Mouse (Mus musculus): ENCODE results near the gene Adora1.

Gene Adora1

DNA sequence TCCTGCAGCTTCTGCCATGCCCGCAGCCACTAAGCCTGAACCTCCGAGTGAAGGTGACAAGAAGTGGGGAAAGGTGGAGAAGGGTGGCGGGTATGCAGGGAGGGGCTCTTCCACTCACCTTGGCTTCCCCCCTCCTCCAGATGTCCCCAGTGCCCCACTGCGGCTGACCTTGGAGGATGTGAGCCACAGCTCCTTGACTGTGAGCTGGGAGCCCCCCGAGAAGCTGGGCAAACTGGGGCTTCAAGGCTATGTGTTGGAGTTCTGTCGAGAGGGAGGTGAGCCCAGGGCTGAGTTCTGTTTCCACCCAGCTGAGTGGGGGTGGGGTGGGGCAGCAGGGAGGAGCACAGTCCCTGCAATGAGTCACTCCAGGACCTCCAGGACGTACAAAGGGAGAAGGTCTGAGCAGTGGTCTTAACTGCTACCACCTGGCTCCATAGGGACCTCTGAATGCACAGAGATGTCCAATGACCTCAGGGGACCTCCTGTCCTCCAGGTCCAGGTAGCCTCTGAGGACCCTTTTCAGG lies 41.5 kb downstream of the Adora1 start:
- no peak for DNase-seq (ENCODE audit: low spot score)

DNA sequence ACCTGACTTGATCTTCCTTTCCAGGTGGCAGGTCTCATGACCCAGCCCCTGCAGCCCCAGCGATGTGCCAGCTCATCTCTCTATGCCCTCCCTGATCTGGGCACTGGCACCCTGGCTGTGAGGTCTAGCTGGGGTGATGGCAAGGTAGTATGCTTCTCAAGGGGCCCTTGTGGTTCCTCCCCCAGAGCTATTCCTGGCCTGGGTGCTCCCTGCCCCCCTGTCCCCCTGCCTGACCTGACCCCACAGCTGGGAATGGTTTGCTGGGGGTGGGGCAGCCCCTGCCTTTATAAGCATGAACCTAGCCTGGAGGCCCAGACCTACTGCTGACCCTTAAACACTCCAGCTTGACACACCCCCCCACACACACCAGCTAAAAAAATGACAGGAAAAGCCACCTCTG lies 42.1 kb downstream of the Adora1 start, which contains the start of gene Mybph:
TSS of gene Mybph (plus strand) at position 323 of the 400 bp plus-strand sequence.
- DNase-seq (ENCODE audit: low spot score): no peak

DNA sequence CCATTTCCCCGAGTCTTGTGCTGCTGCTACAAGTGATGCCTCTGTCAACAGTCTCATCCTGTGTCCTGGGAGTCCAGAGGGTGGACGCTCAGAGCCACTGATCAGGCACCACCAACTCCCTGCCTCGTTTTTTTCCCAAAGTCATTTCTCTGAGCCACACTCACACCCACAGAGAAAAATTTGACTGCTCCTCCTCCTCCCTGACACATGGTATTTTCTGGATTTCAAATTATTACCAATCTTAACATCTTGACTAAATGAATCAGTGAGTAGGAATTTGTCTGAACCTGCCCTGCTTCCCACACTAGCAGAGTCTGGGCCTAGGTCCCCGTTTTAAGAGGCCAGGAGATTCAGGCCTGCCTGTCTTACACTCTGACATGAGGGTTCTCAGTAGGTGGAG lies 43.2 kb downstream of the Adora1 start:
- no peak for DNase-seq (ENCODE audit: low spot score)

DNA sequence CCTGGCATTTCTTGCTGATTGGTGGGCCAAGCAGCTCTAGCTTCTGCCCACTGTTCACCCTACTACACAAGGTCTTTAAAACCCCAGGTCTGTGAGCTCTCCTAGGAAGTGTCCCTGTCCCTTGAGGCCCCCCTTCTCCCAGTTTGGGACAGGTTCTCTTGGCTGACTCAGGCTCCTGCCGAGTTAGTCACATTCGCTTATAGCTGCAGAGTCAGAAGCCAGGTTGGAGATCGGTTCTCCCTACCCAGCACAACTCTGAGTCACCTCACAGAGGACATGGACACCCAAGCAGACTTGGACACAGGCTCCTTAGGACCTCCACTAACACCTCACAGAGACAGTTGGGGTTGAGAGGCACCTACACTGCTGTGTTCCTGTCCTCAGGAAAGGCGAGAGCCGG lies 44.0 kb downstream of the Adora1 start:
- no peak for DNase-seq (ENCODE audit: low spot score)

DNA sequence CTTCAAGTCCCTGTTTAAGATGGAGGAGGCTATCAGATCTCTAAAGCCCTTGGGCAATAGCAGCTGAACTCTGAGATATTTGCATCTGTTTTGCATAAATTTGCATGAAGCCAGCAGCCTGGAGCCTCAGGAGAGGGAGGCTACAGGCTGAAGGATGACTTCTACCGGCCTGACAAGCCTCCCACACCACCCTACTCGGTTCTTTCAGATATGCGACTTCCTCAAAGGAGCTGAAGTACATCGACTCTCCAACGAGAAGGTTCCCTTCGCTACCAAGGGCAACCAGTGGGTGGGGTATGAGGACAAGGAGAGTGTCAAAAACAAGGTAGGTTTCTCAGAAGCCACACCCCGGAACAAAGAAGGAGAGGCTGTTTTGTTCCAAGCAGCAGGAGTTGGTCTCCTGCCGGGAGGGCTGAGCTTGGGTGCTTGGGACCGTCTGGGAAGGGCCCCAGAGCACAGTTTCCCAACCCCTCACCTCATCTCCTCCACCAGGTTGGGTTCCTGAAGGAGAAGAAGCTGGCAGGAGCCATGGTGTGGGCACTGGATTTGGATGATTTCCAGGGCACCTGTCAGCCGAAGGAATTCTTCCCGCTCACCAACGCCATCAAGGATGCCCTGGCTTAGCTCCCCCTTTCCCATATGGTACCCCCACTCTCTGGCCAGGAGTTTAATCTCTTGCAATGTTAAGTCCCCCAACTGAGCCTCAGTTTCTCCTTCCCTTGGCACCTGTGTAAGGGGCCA lies 46.1 kb downstream of the Adora1 start:
- no peak for DNase-seq (ENCODE audit: low spot score)

DNA sequence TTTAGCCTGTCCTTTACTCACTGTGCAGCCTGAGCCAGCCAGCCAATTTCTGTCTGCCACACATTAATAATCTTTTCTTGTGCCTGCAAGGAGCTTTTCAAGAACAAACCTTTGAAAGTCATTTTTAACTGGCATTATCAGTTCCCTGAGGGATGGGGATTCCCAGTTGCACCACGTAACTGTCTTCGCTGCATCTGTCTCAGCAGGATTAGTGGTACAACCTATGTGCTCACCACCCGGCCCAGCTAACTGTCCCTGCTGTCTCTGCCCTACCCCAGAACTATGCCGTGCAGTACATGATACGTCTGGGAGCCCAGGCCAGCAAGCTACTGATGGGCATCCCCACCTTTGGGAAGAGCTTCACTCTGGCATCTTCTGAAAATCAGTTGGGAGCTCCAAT lies 47.0 kb downstream of the Adora1 start:
- no peak for DNase-seq (ENCODE audit: low spot score)

DNA sequence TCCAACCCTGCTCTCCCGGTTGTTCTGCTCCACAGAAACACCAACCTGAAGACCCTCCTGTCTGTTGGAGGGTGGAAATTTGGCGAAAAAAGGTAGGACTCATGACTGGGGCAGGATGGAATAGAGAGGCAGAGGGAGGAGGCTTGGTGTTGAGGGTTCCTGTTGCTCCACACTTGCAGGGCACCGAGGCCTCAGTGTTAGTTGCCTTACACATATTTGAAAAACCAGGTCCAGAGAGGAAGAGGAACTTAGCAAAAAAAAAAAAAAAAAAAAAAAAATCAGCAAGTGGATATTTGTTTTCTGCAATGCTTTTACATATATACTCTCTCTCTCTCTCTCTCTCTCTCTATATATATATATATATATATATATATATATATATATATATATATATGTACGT lies 51.1 kb downstream of the Adora1 start:
- DNase-seq (ENCODE audit: low spot score): no peak

DNA sequence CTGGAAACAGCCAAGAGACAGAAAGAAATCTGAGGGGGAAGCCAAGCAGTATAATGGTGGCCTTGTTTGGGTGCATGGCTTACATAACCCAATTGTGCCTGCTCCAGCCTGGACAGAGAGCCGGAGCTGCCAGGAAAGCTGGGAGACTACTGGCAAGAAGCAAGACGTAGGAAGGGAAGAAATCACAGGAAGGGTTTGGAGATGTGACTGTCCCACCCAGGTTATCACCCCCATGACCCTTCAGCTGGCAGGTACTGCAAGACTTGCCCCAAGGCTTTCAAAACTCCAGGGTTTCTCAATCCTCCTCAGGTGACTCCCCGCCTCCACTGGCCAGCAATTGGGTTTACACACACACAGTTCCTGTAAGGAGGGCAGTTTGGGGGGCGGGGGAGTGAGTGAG lies 53.2 kb downstream of the Adora1 start, which contains the start of gene Chil1:
TSS of gene Chil1 (plus strand) at position 152 of the 400 bp plus-strand sequence.
- DNase-seq (ENCODE audit: low spot score): no peak

DNA sequence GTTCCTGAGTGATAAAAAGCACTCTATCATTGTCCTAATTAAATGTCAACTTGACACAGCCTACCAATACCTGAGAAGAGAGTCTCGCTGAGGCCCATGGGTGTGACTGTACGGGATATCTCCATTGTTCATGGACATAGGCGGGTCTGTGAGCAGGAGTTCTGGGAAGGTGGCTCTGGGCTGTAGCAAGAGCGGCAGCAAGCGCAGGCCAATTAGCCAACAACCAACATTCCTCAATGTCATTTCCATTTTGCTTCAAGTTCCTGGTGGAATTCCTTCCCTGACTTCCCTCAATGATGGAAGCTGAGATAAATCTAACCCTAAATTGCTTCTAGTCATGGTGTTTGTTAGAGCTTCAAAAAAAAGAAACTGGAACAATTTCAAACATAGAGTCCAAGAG lies 57.3 kb downstream of the Adora1 start:
- DNase-seq (ENCODE audit: low spot score): no peak

DNA sequence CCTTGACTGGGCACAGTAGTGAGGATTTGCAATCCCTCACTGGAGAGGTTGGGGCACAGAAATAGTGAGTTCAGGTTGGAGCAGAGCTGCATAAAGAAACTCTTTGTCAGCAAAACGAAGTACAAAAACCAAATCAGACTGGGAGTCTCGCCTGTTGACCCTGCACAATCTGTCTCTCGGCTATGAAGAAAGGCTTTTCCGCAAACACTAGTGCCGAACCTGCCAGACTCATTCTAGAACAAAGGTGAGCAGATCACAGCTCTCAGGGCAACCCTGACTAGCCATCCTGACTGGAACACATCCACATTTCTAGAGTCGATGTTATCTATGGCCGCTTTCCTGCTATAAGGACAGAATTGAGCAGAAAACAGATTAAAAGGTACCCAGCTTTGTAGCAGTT lies 62.1 kb downstream of the Adora1 start:
- no peak for DNase-seq (ENCODE audit: low spot score)

DNA sequence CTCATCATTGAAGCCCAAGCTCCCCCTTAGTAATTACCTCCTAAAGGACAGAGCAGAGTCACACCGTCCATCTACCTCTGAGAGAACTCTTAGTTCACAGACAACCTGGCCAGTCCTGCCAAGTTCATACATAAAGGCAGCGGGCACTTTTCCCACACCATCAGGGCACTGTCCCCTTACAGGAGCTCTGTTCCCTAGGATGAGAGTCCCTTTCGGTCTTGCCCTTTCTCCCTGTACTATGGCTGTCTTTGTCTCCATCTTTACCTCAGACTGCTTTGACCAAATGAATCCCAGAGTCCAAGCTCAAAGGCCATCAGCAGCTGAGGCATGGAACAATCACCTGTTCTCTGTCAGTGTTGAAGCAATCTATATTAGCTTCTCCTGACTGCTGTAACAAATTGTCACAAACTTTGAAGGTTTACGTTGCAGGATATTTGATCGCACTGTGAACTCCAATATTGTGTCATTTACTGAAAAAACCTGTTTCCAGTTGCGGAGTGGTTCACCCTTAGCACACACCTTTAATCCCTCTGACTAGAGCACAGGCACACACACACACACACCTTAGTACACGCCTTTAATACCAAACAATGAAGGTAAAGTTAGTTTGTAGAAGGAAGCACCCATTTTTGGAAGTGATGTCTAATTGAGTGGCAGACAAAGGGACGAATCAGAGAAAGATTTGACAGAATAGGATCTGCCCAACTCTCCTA lies 66.1 kb downstream of the Adora1 start:
- DNase-seq (ENCODE audit: low spot score): no peak

DNA sequence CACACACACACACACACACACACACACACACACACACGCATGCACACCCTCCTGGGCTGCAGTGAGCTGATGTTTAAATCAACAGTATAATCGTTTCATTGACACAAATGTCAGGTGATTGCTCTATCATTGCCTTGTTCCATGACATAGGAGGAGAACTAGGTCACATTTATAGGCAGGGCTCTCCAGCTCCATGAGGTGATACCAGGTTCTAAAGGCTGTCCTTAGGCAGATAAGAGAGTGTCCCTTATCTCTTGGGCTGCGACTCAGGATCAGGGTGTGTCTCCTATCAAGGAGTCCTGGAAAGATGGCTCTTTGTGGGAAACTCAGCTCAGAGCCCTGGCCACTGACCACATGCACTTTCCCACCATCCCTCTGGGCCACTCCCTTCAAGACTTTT lies 66.7 kb downstream of the Adora1 start:
- no peak for DNase-seq (ENCODE audit: low spot score)

DNA sequence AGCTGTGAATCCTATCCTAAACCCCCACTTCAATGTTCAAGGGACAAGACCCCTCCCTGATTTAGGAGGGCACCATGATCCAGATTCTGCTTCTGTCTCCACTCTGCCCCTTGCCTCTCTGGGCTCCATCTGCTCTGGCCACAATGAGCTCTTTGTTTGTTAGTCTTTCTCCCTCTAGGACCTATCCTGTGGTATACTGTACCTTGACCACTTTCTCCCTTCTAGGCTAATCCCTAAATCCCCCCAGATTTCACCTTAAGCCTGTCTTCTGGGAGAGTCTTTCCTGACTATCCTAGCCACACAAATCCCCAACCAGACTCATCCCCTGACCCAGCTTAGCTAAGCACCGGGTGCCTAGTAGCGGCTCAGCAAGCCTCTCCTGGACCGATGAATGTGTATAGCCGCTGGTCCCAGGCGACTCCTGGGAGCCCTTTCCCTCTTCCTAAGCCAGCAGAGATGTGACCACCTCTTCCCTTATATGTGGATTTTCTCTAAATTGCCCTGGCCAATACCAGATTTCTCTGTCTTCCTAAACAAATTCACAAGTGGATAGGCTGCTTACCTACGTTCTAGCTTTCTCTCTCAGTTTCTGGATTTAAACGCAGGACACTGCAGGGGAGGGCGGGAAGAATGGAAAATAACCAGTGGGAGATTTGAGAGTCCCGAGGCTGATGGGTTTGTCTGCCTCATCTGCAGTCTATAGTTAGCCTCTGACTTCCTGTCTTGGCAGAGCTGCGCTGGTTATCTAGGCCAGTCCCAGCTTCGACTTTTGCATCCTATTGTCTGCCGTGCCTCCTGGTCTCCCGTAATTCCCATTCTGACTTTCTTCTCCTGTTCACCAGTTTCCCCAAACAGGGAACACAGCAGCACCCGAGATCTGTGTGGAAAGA lies 67.6 kb downstream of the Adora1 start:
- no peak for DNase-seq (ENCODE audit: low spot score)

DNA sequence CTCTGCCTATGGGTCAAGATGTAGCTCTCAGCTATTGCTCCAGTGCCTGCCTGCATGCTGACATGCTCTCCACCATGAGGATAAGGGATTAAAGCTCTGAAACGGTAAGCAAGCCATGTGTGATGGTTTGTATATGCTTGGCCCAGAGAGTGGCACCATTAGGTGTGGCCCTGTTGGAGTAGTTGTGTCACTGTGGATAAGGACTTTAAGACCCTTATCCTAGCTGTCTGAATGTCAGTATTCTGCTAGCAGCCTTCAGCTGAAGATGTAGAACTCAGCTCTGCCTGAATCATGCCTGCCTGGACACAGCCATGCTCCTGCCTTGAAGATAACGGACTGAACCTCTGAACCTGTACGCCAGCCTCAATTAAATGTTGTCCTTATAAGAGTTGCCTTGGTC lies 68.7 kb downstream of the Adora1 start:
- DNase-seq (ENCODE audit: low spot score): no peak

DNA sequence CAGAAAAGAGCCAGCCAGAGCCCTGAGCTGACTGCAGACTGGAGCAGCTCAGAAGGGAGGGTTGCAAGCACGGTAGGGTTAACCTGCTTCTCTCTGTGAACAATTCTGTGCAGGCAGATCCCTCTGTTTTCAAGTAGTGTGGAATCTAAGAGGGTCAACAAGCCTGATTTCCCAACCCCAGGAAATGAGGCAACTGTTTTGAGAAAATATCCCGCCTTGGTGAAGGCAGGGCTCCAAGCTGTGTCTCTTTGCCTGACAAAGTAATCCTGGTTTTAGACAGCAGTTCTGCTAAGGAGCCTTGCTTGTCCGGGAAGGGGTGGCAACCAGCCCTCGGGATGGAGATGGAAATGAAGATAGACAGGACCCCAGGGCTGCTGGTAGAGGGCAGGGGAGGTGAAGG lies 70.8 kb downstream of the Adora1 start:
- no peak for DNase-seq (ENCODE audit: low spot score)

DNA sequence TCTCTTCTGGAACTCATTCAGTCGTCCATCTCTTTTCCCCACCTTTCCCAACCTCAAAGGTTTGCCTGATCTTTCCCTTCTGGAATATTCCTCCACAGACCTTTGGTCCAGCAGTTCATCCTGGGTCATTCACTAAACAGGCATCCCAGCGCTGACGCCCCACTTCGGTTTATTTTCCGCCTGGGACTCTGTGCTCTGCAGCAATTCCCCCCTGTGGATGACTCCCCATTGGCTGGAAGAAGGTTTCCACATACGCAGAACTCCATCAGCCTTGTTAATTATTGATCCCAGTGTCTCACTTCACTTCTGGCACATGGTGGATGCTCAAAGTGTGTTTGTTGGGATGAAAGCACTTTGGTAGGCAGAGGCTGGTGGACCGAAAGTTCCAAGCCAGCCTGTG lies 71.8 kb downstream of the Adora1 start:
- no peak for DNase-seq (ENCODE audit: low spot score)

DNA sequence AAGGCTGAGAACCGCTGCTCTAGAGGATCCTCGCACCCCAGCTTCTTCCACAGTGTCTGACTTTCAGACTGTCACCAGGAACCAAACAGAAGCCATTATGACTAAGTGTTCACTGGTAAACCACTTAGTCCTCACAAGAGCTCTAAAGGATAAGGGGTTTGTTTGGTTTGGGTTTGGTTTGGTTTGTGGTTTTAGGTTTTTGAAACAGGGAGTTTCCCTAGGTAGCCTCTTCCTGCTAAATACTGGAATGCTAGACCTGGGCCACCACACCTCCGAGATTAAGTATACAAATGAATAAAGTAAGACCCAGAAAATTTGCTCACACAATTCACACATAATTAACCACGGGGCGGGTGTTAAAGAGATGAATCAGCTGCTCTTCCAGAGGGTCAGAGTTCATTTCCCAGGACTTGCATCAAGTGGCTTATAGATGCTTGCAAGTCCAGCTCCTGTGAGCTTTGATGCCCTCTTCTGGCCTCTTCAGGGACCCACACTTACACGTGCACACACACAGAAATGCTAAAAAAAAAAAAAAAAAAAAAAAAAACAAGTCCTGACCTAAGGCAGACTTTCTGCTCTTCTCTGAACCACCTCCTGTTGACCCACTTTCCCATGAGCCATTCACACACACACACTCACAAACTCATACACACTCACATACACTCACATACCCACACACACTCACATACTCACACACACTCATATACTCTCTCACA lies 72.6 kb downstream of the Adora1 start:
- no peak for DNase-seq (ENCODE audit: low spot score)

DNA sequence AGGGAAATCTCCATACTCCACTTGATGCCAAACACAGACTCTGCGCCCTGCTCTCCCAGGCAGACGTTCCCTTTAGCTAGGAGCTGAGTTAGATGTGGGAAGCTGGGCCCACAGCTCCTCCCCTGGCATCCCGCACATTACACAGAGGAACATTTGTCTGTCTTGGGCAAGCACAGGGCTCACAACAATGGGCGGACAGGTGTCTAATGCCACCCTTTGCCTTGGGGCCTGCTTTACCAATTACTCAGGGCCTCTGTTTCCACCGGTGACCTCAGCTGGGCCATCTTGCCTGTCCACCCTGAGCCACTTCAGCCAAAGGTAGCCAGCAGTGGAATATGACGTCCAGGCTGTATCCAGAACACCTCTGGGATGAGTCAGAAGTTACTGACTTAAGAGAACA lies 73.8 kb downstream of the Adora1 start:
- DNase-seq (ENCODE audit: low spot score): no peak

DNA sequence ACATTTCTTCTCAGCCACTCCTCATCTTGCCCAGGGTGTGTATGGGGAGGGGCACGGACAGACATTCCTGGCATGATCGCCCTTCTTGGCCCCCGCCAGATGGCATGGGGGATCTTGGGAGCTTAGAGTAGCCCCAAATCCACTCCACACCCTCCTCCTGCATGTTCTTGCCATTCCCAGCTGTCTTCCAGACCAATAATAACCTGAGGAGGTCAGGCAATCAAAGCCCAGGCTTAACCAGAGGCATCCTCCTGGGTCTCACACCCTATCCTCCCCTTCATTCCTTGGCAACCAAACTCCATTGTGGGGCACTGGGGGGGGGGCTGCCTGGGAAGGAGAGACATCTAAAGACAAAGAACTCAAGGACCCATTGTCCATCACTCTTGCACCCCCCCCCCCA lies 74.8 kb downstream of the Adora1 start:
- no peak for DNase-seq (ENCODE audit: low spot score)

DNA sequence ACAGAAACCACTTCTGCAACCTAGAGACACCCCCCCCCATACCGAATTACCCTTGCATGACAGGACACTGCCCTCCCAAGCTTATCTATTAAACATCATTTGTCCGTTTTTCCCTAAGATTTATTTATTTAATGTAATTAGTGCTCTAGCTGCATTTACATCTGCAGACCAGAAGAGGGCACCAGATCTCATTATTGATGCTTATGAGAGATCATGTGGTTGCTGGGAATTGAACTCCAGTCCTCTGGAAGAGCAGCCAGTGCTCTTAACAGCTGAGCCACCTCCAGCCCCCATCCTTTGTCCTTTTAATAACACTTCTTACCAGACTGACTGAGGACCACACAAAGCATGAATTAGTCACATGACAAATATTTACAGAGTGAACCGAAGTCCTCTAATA lies 80.6 kb downstream of the Adora1 start:
- DNase-seq (ENCODE audit: low spot score): no peak

DNA sequence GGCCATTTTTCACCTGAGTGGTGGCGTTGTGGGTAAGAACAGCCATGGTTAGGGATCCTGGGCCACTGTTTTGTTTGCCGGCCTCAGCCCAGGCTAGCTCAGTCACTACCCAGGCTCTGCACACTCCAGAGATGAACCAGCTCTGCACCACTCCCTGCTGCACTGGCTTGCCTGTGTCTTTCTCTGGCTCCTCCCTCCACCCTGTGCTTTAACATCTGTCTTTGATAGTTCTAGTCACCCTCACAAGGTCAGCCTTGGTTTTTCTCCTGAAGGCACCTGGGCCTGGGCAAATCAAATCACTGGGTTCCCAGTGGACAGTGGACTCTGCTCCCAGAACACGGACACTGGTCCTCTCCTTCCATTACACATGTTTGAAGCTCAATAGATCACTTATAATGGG lies 81.1 kb downstream of the Adora1 start:
- no peak for DNase-seq (ENCODE audit: low spot score)

Measured in layer of hippocampus, adult 9-10 months (tissue).